In the genomic region with DNA sequence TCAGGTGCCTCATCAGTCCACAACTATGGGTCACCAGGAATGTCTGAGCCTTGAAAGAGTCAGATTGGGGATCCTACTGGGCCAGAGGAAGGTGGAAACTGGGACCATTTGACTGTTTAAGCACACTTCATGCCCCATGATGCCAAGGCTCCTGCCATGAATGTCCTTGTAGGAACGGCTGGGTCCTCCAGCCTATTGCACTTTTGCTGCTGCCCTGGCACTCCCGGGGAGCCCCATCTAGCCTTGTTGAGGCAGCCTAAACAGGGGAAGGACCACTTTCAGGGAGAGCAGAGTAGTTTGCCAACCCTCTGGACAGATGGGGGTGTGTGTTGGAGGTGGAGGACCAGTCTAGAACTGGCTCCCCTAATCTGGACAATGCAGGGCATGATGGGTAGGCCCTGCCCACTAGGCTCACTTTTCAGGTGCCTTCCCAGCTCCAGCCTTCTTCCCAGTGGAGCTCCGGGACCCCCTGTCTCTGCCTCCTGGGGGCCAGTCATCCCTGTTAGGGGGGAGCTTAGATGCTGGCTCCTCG, we compare ENCODE assay signal across 8 mouse cellular contexts. TPM values are rescaled to one million over a fixed set of nuclear protein-coding genes. Genes with fewer than 3 reads are reported as not detected.
DNase-seq lines count a peak whose midpoint lies in the region; ATAC-seq and TF ChIP-seq lines count a peak whose summit lies in the region.

A gene (minus strand): TSS at position 482 of the 532 bp plus-strand sequence.

- no peak within 1 kb of the TSS for H3K27ac ChIP-seq in kidney, embryonic 15.5 days
- H3K27ac ChIP-seq in MEL (ENCODE audit: control insufficient read depth, low read depth, low read length) = no peak within 1 kb of the TSS
- H3K27ac ChIP-seq in forebrain, embryonic 13.5 days = no peak within 1 kb of the TSS
- H3K27ac ChIP-seq in limb, embryonic 12.5 days = no peak within 1 kb of the TSS
- H3K27ac ChIP-seq in neural tube, embryonic 13.5 days (replicated peaks) = no peak within 1 kb of the TSS

- no peaks in the 10 kb centered on the region for H3K27me3 ChIP-seq in kidney, embryonic 15.5 days
- H3K27me3 ChIP-seq in MEL (ENCODE audit: control insufficient read depth in 1 of 2, insufficient read depth in 2 of 2, low read length in 2 of 2) = no peaks in the 10 kb centered on the region
- no peaks in the 10 kb centered on the region for H3K27me3 ChIP-seq in forebrain, embryonic 13.5 days
- H3K27me3 ChIP-seq in limb, embryonic 12.5 days = no peaks in the 10 kb centered on the region
- H3K27me3 ChIP-seq in neural tube, embryonic 13.5 days = no peaks in the 10 kb centered on the region

- no peak within 1 kb of the TSS for H3K4me2 ChIP-seq in kidney, embryonic 15.5 days
- no peak within 1 kb of the TSS for H3K4me2 ChIP-seq in forebrain, embryonic 13.5 days
- no peak within 1 kb of the TSS for H3K4me2 ChIP-seq in limb, embryonic 12.5 days
- H3K4me2 ChIP-seq in neural tube, embryonic 13.5 days = no peak within 1 kb of the TSS

- no peak for ATAC-seq in kidney, embryonic 15.5 days (replicated peaks; ENCODE audit: low FRiP score)
- ATAC-seq in forebrain, embryonic 13.5 days = no peak
- ATAC-seq in limb, embryonic 12.5 days (ENCODE audit: insufficient number of reproducible peaks, insufficient read depth, low FRiP score, low TSS enrichment, low read depth) = no peak
- no peak for ATAC-seq in neural tube, embryonic 13.5 days (ENCODE audit: low read depth)

- DNase-seq in kidney, postnatal 10 days = no peak
- DNase-seq in MEL (ENCODE audit: low read depth, low spot score) = no peak
- DNase-seq in heart, postnatal 36 days = no peak
- no peak for DNase-seq in cerebellum, postnatal 14 days

- WGBS in kidney, embryonic 15.5 days = 88% methylated on average over 4 of the region's 4 CpGs
- WGBS in forebrain, embryonic 13.5 days = 84% methylated on average over 4 of the region's 4 CpGs
- WGBS in limb, embryonic 12.5 days = 84% methylated on average over 4 of the region's 4 CpGs
- WGBS in neural tube, embryonic 13.5 days = 89% methylated on average over 4 of the region's 4 CpGs

- H3K9me3 ChIP-seq in kidney, embryonic 15.5 days (replicated peaks) = no peaks in the 10 kb centered on the region
- no peaks in the 10 kb centered on the region for H3K9me3 ChIP-seq in MEL (replicated peaks; ENCODE audit: insufficient read depth, low read length)
- no peaks in the 10 kb centered on the region for H3K9me3 ChIP-seq in forebrain, embryonic 13.5 days (replicated peaks)
- no peaks in the 10 kb centered on the region for H3K9me3 ChIP-seq in limb, embryonic 12.5 days
- no peaks in the 10 kb centered on the region for H3K9me3 ChIP-seq in neural tube, embryonic 13.5 days

- TF ChIP-seq RAD21 in MEL (IDR thresholded peaks at IDR 0.05; ENCODE audit: low read depth, low read length) = no peak

- no peak for TF ChIP-seq CTCF in MEL (IDR thresholded peaks at IDR 0.05 in 2 of 3, conservative IDR thresholded peaks at IDR 0.05 in 1 of 3; ENCODE audit: control insufficient read depth in 1 of 3, insufficient read depth in 1 of 3, low read depth in 2 of 3, low read length in 3 of 3, poor library complexity in 1 of 3, severe bottlenecking in 1 of 3)

- no peak within 1 kb of the TSS for H3K9ac ChIP-seq in kidney, embryonic 15.5 days
- H3K9ac ChIP-seq in MEL (ENCODE audit: control insufficient read depth, low read depth, low read length, poor library complexity, severe bottlenecking) = no peak within 1 kb of the TSS
- H3K9ac ChIP-seq in forebrain, embryonic 13.5 days = no peak within 1 kb of the TSS
- H3K9ac ChIP-seq in limb, embryonic 12.5 days (replicated peaks) = no peak within 1 kb of the TSS
- no peak within 1 kb of the TSS for H3K9ac ChIP-seq in neural tube, embryonic 13.5 days

- TF ChIP-seq POLR2A in MEL (IDR thresholded peaks at IDR 0.05; ENCODE audit: control insufficient read depth in 1 of 2, insufficient read depth in 1 of 2, low read depth in 1 of 2, low read length in 2 of 2, poor library complexity in 1 of 2) = no peak

- peaks cover 22% of the 10 kb centered on the region for H3K4me1 ChIP-seq in kidney, embryonic 15.5 days
- peaks cover 0 to 3% of the 10 kb centered on the region in 2 experiments; a peak in 2 of 4 replicates for H3K4me1 ChIP-seq in MEL (ENCODE audit: control insufficient read depth in 1 of 2, insufficient read depth in 2 of 2, low read length in 2 of 2)
- H3K4me1 ChIP-seq in forebrain, embryonic 13.5 days = peaks cover 16% of the 10 kb centered on the region
- peaks cover 8% of the 10 kb centered on the region for H3K4me1 ChIP-seq in limb, embryonic 12.5 days (replicated peaks)
- peaks cover 22% of the 10 kb centered on the region for H3K4me1 ChIP-seq in neural tube, embryonic 13.5 days (replicated peaks)

- H3K79me2 ChIP-seq in MEL (ENCODE audit: control insufficient read depth, insufficient read depth, low read length, poor library complexity) = peaks cover 8% of the 10 kb centered on the region

- intact Hi-C loops in heart, postnatal 36 days (cut with DNase I) = loop anchor here (5.0 kb wide), 1 partner anchor 192 kb away; no protein-coding TSS in a partner anchor

- H3K4me3 ChIP-seq in kidney, embryonic 15.5 days (replicated peaks) = no peak within 1 kb of the TSS
- no peak within 1 kb of the TSS for H3K4me3 ChIP-seq in MEL (ENCODE audit: control insufficient read depth in 1 of 2, insufficient read depth in 1 of 2, low read depth in 2 of 2, low read length in 2 of 2)
- H3K4me3 ChIP-seq in forebrain, embryonic 13.5 days = no peak within 1 kb of the TSS
- no peak within 1 kb of the TSS for H3K4me3 ChIP-seq in limb, embryonic 12.5 days (replicated peaks)
- no peak within 1 kb of the TSS for H3K4me3 ChIP-seq in neural tube, embryonic 13.5 days

- peaks cover 65% of the 10 kb centered on the region for H3K36me3 ChIP-seq in kidney, embryonic 15.5 days
- peaks cover 0 to 2% of the 10 kb centered on the region in 2 experiments; a peak in 3 of 4 replicates for H3K36me3 ChIP-seq in MEL (ENCODE audit: control insufficient read depth in 1 of 2, insufficient read depth in 2 of 2, low read length in 2 of 2)
- peaks cover 62% of the 10 kb centered on the region for H3K36me3 ChIP-seq in forebrain, embryonic 13.5 days (ENCODE audit: poor library complexity, severe bottlenecking)
- H3K36me3 ChIP-seq in limb, embryonic 12.5 days = peaks cover 66% of the 10 kb centered on the region
- peaks cover 69% of the 10 kb centered on the region for H3K36me3 ChIP-seq in neural tube, embryonic 13.5 days

- TF ChIP-seq EP300 in MEL (IDR thresholded peaks at IDR 0.05; ENCODE audit: low read depth in 1 of 2, low read length in 2 of 2) = no peak

TF ChIP-seq in MEL, 35 proteins besides CTCF, POLR2A, EP300 and RAD21:
- TF ChIP-seq MEF2A (IDR thresholded peaks at IDR 0.05; ENCODE audit: extremely low read depth, insufficient replicate concordance, low read depth, low read length, poor library complexity, severe bottlenecking) (no peak), ETS1 (IDR thresholded peaks at IDR 0.05; ENCODE audit: low read depth, low read length) (no peak), MYB (IDR thresholded peaks at IDR 0.05; ENCODE audit: low read depth, low read length) (no peak), ZC3H11A (IDR thresholded peaks at IDR 0.05; ENCODE audit: low read depth, low read length) (no peak), MXI1 (IDR thresholded peaks at IDR 0.05; ENCODE audit: low read depth, low read length) (no peak), CHD1 (IDR thresholded peaks at IDR 0.05; ENCODE audit: low read depth, low read length) (no peak), JUND (IDR thresholded peaks at IDR 0.05; ENCODE audit: low read depth, low read length) (no peak), POLR2AphosphoS5 (IDR thresholded peaks at IDR 0.05; ENCODE audit: borderline replicate concordance, low read depth, low read length) (no peak), ZMIZ1 (IDR thresholded peaks at IDR 0.05; ENCODE audit: low read depth, low read length) (no peak), E2F4 (IDR thresholded peaks at IDR 0.05; ENCODE audit: borderline replicate concordance, low read depth, low read length) (no peak), ELF1 (IDR thresholded peaks at IDR 0.05; ENCODE audit: low read depth, low read length) (no peak), SIN3A (IDR thresholded peaks at IDR 0.05; ENCODE audit: low read length) (no peak), HCFC1 (IDR thresholded peaks at IDR 0.05; ENCODE audit: low read depth, low read length) (no peak), CHD2 (IDR thresholded peaks at IDR 0.05; ENCODE audit: low read length) (no peak)
TF ChIP-seq in MEL: peak in this region for 0.

RNA-seq across cellular contexts. Expression of the gene that starts here (rescaled TPM):
- 50.7 and 59.0 TPM in 2 replicates for polyA plus RNA-seq in kidney, embryonic 15.5 days (2015; fragmentation: Nextera tagmentation; extraction: Ambion mirVana)
- total RNA-seq in MEL (2012; rRNA removed) = 15.2 and 15.6 TPM in 2 replicates
- 10 to 100 TPM in 1 of 2 experiments, not detected in 1; 24.6 TPM for polyA plus RNA-seq in MEL (2012; ENCODE audit: insufficient read depth in 1 of 2, insufficient read length in 2 of 2, low read depth in 1 of 2, low replicate concordance in 2 of 2, missing spikeins in 1 of 2)
- 54.6 and 58.1 TPM in 2 replicates for polyA plus RNA-seq in forebrain, embryonic 13.5 days (2015; fragmentation: Nextera tagmentation; extraction: Ambion mirVana)
- total RNA-seq in heart, postnatal 36 days (2021) = 10 to 100 TPM; 36.6 to 47.4 TPM
- 37.9 and 47.6 TPM in 2 replicates for polyA plus RNA-seq in limb, embryonic 12.5 days (2016; fragmentation: Nextera tagmentation; extraction: Ambion mirVana)
- 67.4 and 73.6 TPM in 2 replicates for polyA plus RNA-seq in neural tube, embryonic 13.5 days (2015; fragmentation: Nextera tagmentation; extraction: Ambion mirVana)
